Mouse (Mus musculus) bone marrow, adult 2 months (tissue): ENCODE data around the gene Lrrc8e. TPM values are rescaled to one million over a fixed set of nuclear protein-coding genes. Genes with fewer than 3 reads are reported as not detected.

ENCODE experiments used
- H3K27ac ChIP-seq: fragments of 200-500 bp; 2 replicates; pipeline ENCODE4 v1.5.1; 2012; ENCODE audit warnings: low read depth, mild to moderate bottlenecking, control low read depth, inconsistent platforms, low read length; ENCODE audit not compliant: control insufficient read depth, poor library complexity, insufficient read depth
- H3K4me1 ChIP-seq: fragments of 200-500 bp; 2 replicates; pipeline ENCODE4 v1.6.1; 2011; ENCODE audit warnings: low read length; ENCODE audit not compliant: control insufficient read depth, insufficient read depth
- H3K4me3 ChIP-seq: fragments of 200-500 bp; replicated peaks from 2 replicates; pipeline ENCODE3; 2011; ENCODE audit warnings: mild to moderate bottlenecking, low read depth, low read length, control low read depth; ENCODE audit not compliant: control insufficient read depth
- CTCF ChIP-seq: fragments of 200-500 bp; IDR thresholded peaks from 2 replicates; pipeline ENCODE4 v1.5.1; 2011; ENCODE audit warnings: low read length, control low read depth; ENCODE audit not compliant: control insufficient read depth, insufficient read depth
- POLR2A ChIP-seq: fragments of 200-500 bp; IDR thresholded peaks from 2 replicates; pipeline ENCODE4 v1.6.1; 2011; ENCODE audit warnings: low read depth, mild to moderate bottlenecking, control low read depth, low read length, borderline replicate concordance; ENCODE audit not compliant: control insufficient read depth
- WGBS: fragments of 180-500 bp; shearing (Covaris S2); methylation state at CpG from one replicate; pipeline ENCODE4 v1.1.7; 2018; 5-methylcytosine and 5-hydroxymethylcytosine counted together
- polyA plus RNA-seq: library from polyadenylated mRNA; stranded (reverse); fragments of >200 nt; gene quantifications from 2 replicates; pipeline ENCODE4 v1.2.4, GENCODE M21; 2011; ENCODE audit warnings: low replicate concordance; ENCODE audit not compliant: missing spikeins, insufficient read depth, insufficient read length

The Lrrc8e gene
- polyA plus RNA-seq, 1 experiment, result not detected

- Histone ChIP-seq H3K27ac (no peak overlapping the region), H3K4me3 (no peak overlapping the region), H3K4me1 (no peaks in the 10 kb centered on the region)
- 87% methylated on average over 15 of the region's 15 CpGs for whole genome bisulfite sequencing
- no peak for TF ChIP-seq POLR2A
- no peak for TF ChIP-seq CTCF
Measured at GRCm38 (mm10) chr8:4265160-4265914, 38.7 kb downstream of the Lrrc8e start.

- TF ChIP-seq CTCF, result peak; percentile 44; the same call in 1 of the 2 replicates
- TF ChIP-seq POLR2A, result no peak
- WGBS, result 86% methylated on average over 15 of the region's 15 CpGs
- no peaks in the 10 kb centered on the region for H3K4me1 ChIP-seq
- no peak overlapping the region for H3K4me3 ChIP-seq
- H3K27ac ChIP-seq, result no peak overlapping the region
Measured at GRCm38 (mm10) chr8:4267627-4268026, 41.0 kb downstream of the Lrrc8e start.

DNA sequence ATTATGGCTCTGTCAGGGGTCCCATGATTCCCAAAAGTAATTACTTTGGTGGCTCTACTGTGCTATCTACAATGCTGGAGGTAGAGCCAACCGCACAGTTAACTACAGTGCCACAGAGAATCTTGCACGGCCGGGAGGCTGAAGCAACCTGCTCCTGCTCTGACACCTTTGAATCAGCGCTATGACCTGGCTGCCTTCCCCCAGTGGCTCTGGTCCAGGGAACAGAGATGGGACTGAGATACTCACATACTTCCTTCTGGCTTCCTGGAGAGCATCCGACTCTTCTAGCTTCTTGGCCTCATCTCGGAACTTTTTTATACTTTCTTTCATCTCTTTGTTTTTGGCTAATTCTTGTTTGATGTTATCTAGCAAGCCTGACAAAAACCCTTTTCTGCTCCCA lies 43.0 kb downstream of the Lrrc8e start:
- 88% methylated on average over 6 of the region's 6 CpGs for WGBS
- Histone ChIP-seq H3K27ac (no peak overlapping the region), H3K4me1 (no peaks in the 10 kb centered on the region), H3K4me3 (no peak overlapping the region)
- TF ChIP-seq CTCF (no peak), POLR2A (no peak)

GRCm38 (mm10) chr8:4275275-4276110 lies 48.9 kb downstream of the Lrrc8e start, which contains the start of gene Timm44:
Gene Timm44 (minus strand): TSS chr8:4275913.
- Histone ChIP-seq H3K4me3 (peak within 1 kb of the TSS; percentile 86), H3K27ac (peak within 1 kb of the TSS; percentile 6; the same call in 1 of the 2 replicates), H3K4me1 (no peaks in the 10 kb centered on the region)
- TF ChIP-seq POLR2A (peak; percentile 76; the same call in 1 of the 2 replicates), CTCF (no peak)
- WGBS, result under 1% methylated on average over 39 of the region's 39 CpGs

DNA sequence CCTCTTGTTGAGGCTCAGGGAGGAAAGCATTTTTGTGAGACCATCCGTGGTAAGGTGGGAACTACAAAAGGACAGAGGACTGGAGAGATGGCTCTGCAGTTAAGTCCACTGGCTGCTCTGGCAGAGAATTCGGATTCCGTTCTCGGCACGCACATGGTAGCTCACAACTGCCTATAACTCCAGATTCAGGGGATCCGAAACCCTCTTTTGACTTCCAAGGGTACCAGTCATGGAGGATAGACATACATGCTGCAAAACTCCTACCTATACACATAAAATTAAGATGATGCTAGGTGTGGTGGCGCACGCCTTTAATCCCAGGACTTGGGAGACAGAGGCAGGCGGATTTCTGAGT lies 49.5 kb downstream of the Lrrc8e start:
- no peak for TF ChIP-seq CTCF
- TF ChIP-seq POLR2A, result no peak
- Histone ChIP-seq H3K4me3 (peak overlapping the region; percentile 86), H3K4me1 (no peaks in the 10 kb centered on the region), H3K27ac (no peak overlapping the region; the same call in 1 of the 2 replicates)
- 20% methylated on average over 9 of the region's 9 CpGs for WGBS

Other genes starting within 250 kb of the Lrrc8e start
- 6.1 and 12.5 TPM in 2 replicates for gene Cd209f, start 121.0 kb upstream of the Lrrc8e start, polyA plus RNA-seq
- 1.4 TPM in 1 of 2 replicates, not detected in the other for gene Cd209g, start 92.7 kb upstream of the Lrrc8e start, polyA plus RNA-seq
- gene Evi5l, start 60.3 kb upstream of the Lrrc8e start, polyA plus RNA-seq, result 8.7 and 8.8 TPM in 2 replicates
- not detected in 2 replicates for gene Prr36, start 9.4 kb upstream of the Lrrc8e start, polyA plus RNA-seq
- 88.3 and 112 TPM in 2 replicates for gene Map2k7, start 11.9 kb downstream of the Lrrc8e start, polyA plus RNA-seq
- 1.3 TPM in 1 of 2 replicates, not detected in the other for gene Gm49320, start 12.0 kb downstream of the Lrrc8e start, polyA plus RNA-seq
- 12.4 and 16.3 TPM in 2 replicates for gene Tgfbr3l, start 21.4 kb downstream of the Lrrc8e start, polyA plus RNA-seq
- 6.0 and 14.2 TPM in 2 replicates for gene Snapc2, start 26.3 kb downstream of the Lrrc8e start, polyA plus RNA-seq
- 3.8 TPM in 1 of 2 replicates, not detected in the other for gene Ctxn1, start 32.4 kb downstream of the Lrrc8e start, polyA plus RNA-seq
- 46.5 and 48.3 TPM in 2 replicates for gene Timm44, start 49.1 kb downstream of the Lrrc8e start, polyA plus RNA-seq
- gene Ccl25, start 98.4 kb downstream of the Lrrc8e start, polyA plus RNA-seq, result 8.7 and 17.5 TPM in 2 replicates
- gene Elavl1, start 98.6 kb downstream of the Lrrc8e start, polyA plus RNA-seq, result 21.7 and 28.5 TPM in 2 replicates